Mouse (Mus musculus) embryonic fibroblast, embryonic 13.5 days (primary cell): Measurements from ENCODE around the gene Scrn1.

Source experiments
- CTCF ChIP-seq: IDR thresholded peaks from 2 replicates; pipeline ENCODE4 v1.5.1; 2011; ENCODE audit warnings: mild to moderate bottlenecking, control low read depth, low read length, moderate library complexity, borderline replicate concordance; ENCODE audit not compliant: insufficient read depth
- POLR2A ChIP-seq: IDR thresholded peaks from 2 replicates; pipeline ENCODE4 v1.6.1; 2011; ENCODE audit warnings: low read depth, mild to moderate bottlenecking, control low read depth, low read length, moderate library complexity

DNA sequence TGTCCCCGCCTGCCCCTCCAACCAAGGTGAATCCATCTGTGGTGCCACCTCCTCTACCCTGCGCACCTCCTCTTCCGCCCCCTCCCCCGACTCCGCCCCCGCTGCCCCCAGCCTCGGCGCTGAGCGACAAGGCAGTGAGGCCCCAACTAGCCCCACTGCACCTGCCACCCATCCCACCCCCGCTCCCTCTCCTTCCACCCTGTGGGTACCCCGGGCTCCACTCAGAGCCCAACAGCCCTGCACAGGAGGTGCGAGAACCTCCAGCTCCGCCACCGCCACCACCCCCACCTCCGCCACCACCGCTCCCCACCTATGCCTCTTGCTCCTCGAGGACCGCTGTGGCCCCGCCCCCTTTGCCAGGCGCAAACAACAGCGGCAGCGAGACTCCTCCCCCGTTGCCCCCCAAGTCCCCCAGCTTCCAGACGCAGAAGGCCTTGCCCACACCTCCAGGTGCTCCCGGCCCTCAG is 80.8 kb downstream of the Scrn1 start:
- TF ChIP-seq CTCF = no peak
- TF ChIP-seq POLR2A = no peak
